Comparison of ENCODE assay signal across 11 mouse cellular contexts in genomic region chr8:127065791-127066190, GRCm38 (mm10). TPM values are rescaled to one million over a fixed set of nuclear protein-coding genes. Genes with fewer than 3 reads are reported as not detected.
A peak's percentile ranks its signal among the peaks of the same experiment; 100 is the strongest.
DNase-seq lines count a peak whose midpoint lies in the region; ATAC-seq and TF ChIP-seq lines count a peak whose summit lies in the region.
"Had no signal": no experiment of that assay in that cellular context is flagged by ENCODE, and none has a peak within 500 bp of the region (broad histone marks: within the 10 kb centered on the region; RNA-seq: fewer than 3 reads in every experiment).

No protein-coding gene starts in this region.

- ATAC-seq in liver, embryonic 12.5 days, result no peak
- ATAC-seq in stomach, embryonic 14.5 days (ENCODE audit: insufficient number of reproducible peaks, insufficient read depth, low FRiP score, low read depth), result no peak

- H3K27me3 ChIP-seq in liver, adult 2 months (ENCODE audit: control insufficient read depth, insufficient read depth, low read length), result no peaks in the 10 kb centered on the region
- no peaks in the 10 kb centered on the region for H3K27me3 ChIP-seq in hindbrain, embryonic 10.5 days (ENCODE audit: insufficient read depth, poor library complexity, severe bottlenecking)
- H3K27me3 ChIP-seq in liver, embryonic 12.5 days (replicated peaks), result peaks cover 64% of the 10 kb centered on the region
- H3K27me3 ChIP-seq in stomach, embryonic 14.5 days (ENCODE audit: control insufficient read depth, insufficient read depth, low read length), result no peaks in the 10 kb centered on the region

- TF ChIP-seq POLR2A in liver, adult 2 months (IDR thresholded peaks at IDR 0.05; ENCODE audit: extremely low read depth, insufficient read depth, low read length), result no peak

- DNase-seq in liver, adult 2 months (ENCODE audit: extremely low read depth, low read depth, low spot score), result peak; percentile 91
- DNase-seq in liver, result no peak
- DNase-seq in hindbrain, embryonic 10.5 days (ENCODE audit: low spot score), result no peak
- DNase-seq in left cerebral cortex, postnatal 36 days (ENCODE audit: low spot score in 2 of 2), result no peak
- DNase-seq in urinary bladder, adult 18-20 months (ENCODE audit: low spot score in 2 of 2), result no peak
- no peak for DNase-seq in left cerebral cortex, adult 8-10 months (ENCODE audit: low spot score in 2 of 2)
- DNase-seq: cerebellum, postnatal 25 days; gastrocnemius, adult 2 months; layer of hippocampus, adult 9-11 months had no signal

- peak overlapping the region; percentile 66 for H3K4me2 ChIP-seq in liver, embryonic 12.5 days
- H3K4me2 ChIP-seq in stomach, embryonic 14.5 days (replicated peaks; ENCODE audit: low read depth, low read length), result peak overlapping the region; percentile 64

- H3K27ac ChIP-seq in liver, adult 2 months (replicated peaks; ENCODE audit: insufficient read depth, low read depth, low read length), result peak overlapping the region; percentile 100
- peak overlapping the region; percentile 99; the same call in 1 of the 2 replicates for H3K27ac ChIP-seq in hindbrain, embryonic 10.5 days
- H3K27ac ChIP-seq in liver, embryonic 12.5 days, result no peak overlapping the region
- H3K27ac ChIP-seq in stomach, embryonic 14.5 days (ENCODE audit: low read length), result no peak overlapping the region

- H3K79me2 ChIP-seq in liver, adult 2 months (ENCODE audit: control insufficient read depth, insufficient read depth, low read length), result peaks cover 33% of the 10 kb centered on the region

- 19% methylated on average over 1 of the region's 1 CpGs for WGBS in liver, adult 2 months
- WGBS in hindbrain, embryonic 10.5 days, result 55% methylated on average over 1 of the region's 1 CpGs
- WGBS in liver, embryonic 12.5 days (ENCODE audit: insufficient replicate concordance), result 50% methylated on average over 1 of the region's 1 CpGs
- WGBS in stomach, embryonic 14.5 days, result 18% methylated on average over 1 of the region's 1 CpGs

- peak overlapping the region; percentile 73; the same call in 1 of the 2 replicates for H3K9ac ChIP-seq in liver, adult 2 months (ENCODE audit: low read depth, low read length)
- no peak overlapping the region for H3K9ac ChIP-seq in liver, embryonic 12.5 days
- peak overlapping the region; percentile 95; the same call in 1 of the 2 replicates for H3K9ac ChIP-seq in stomach, embryonic 14.5 days (replicated peaks; ENCODE audit: low read depth, low read length)

- no peaks in the 10 kb centered on the region for H3K9me3 ChIP-seq in hindbrain, embryonic 10.5 days
- H3K9me3 ChIP-seq in liver, embryonic 12.5 days (replicated peaks), result no peaks in the 10 kb centered on the region
- H3K9me3 ChIP-seq in stomach, embryonic 14.5 days (ENCODE audit: control insufficient read depth, low read depth, low read length), result no peaks in the 10 kb centered on the region

- H3K36me3 ChIP-seq in liver, adult 2 months (ENCODE audit: control insufficient read depth, insufficient read depth, low read length), result no peaks in the 10 kb centered on the region
- no peaks in the 10 kb centered on the region for H3K36me3 ChIP-seq in hindbrain, embryonic 10.5 days
- H3K36me3 ChIP-seq in liver, embryonic 12.5 days, result no peaks in the 10 kb centered on the region
- no peaks in the 10 kb centered on the region for H3K36me3 ChIP-seq in stomach, embryonic 14.5 days (ENCODE audit: control insufficient read depth, insufficient read depth, low read length)

- peaks cover 28% of the 10 kb centered on the region for H3K4me1 ChIP-seq in liver, adult 2 months (ENCODE audit: control insufficient read depth, insufficient read depth, low read length)
- H3K4me1 ChIP-seq in hindbrain, embryonic 10.5 days (replicated peaks), result peaks cover 58% of the 10 kb centered on the region
- H3K4me1 ChIP-seq in liver, embryonic 12.5 days, result peaks cover 9% of the 10 kb centered on the region; the same call in 1 of the 2 replicates
- peaks cover 38% of the 10 kb centered on the region for H3K4me1 ChIP-seq in stomach, embryonic 14.5 days (ENCODE audit: control insufficient read depth, insufficient read depth, low read length)

- intact Hi-C loops in left cerebral cortex, postnatal 36 days (cut with DNase I), result loop anchor here (2.0 kb wide), 1 partner anchor 73 kb away; no protein-coding TSS in a partner anchor

- peak overlapping the region; percentile 99 for H3K4me3 ChIP-seq in liver, adult 2 months (ENCODE audit: insufficient read depth, low read depth, low read length)
- peak overlapping the region; percentile 85 for H3K4me3 ChIP-seq in hindbrain, embryonic 10.5 days
- peak overlapping the region; percentile 62; the same call in 1 of the 2 replicates for H3K4me3 ChIP-seq in liver, embryonic 12.5 days
- peak overlapping the region; percentile 98 for H3K4me3 ChIP-seq in stomach, embryonic 14.5 days (ENCODE audit: low read depth, low read length)

- no peak for TF ChIP-seq CTCF in liver, adult 2 months (IDR thresholded peaks at IDR 0.05; ENCODE audit: low read depth, low read length)

RNA-seq across cellular contexts. Expression of gene Pard3, which starts 2.1 kb away (rescaled TPM):
- total RNA-seq in liver, adult 2 months (2014; rRNA removed), result 47.4 and 54.9 TPM in 2 replicates
- 61.4 and 62.4 TPM in 2 replicates for polyA plus RNA-seq in liver, adult 2 months (2012; rRNA removed)
- polyA plus RNA-seq in hindbrain, embryonic 10.5 days (2016; fragmentation: Nextera tagmentation; extraction: Ambion mirVana), result 24.2 and 28.1 TPM in 2 replicates
- polyA plus RNA-seq in liver, embryonic 12.5 days (2016; fragmentation: Nextera tagmentation; extraction: Ambion mirVana), result 8.5 and 9.7 TPM in 2 replicates
- polyA plus RNA-seq in stomach, embryonic 14.5 days (2014; fragmentation: Nextera tagmentation; extraction: Ambion mirVana), result 37.9 and 40.8 TPM in 2 replicates
- 10 to 100 TPM; 16.7 to 21.5 TPM for total RNA-seq in left cerebral cortex, postnatal 36 days (2021)
- 10 to 100 TPM; 25.3 to 28.1 (median 26.6) TPM for total RNA-seq in left cerebral cortex, adult 8-10 months (2022)

Comparison
In these comparisons a context has a peak if more than half of its experiments do, and no peak if none do; other contexts are left out.
1. H3K27ac ChIP-seq: peak in liver, adult 2 months (single experiment) and hindbrain, embryonic 10.5 days (single experiment); none in liver, embryonic 12.5 days (single experiment) and stomach, embryonic 14.5 days (single experiment).
2. Peak in every context shown above with its lines, with median percentiles within 50 percentile points of each other: H3K4me3 ChIP-seq.